Comparison of ENCODE assay signal across 12 mouse cellular contexts in genomic region chr16:16865696-16866561, GRCm38 (mm10). TPM values are rescaled to one million over a fixed set of nuclear protein-coding genes. Genes with fewer than 3 reads are reported as not detected.
DNase-seq lines count a peak whose midpoint lies in the region; ATAC-seq and TF ChIP-seq lines count a peak whose summit lies in the region.
"Had no signal": no experiment of that assay in that cellular context is flagged by ENCODE, and none has a peak within 500 bp of the region (broad histone marks: within the 10 kb centered on the region; RNA-seq: fewer than 3 reads in every experiment).

No protein-coding gene starts in this region.

- peaks cover 3% of the 10 kb centered on the region; the same call in 1 of the 2 replicates for H3K4me1 ChIP-seq in heart, postnatal 0 days (ENCODE audit: control insufficient read depth, insufficient read depth)
- H3K4me1 ChIP-seq in lung, adult 2 months (ENCODE audit: control insufficient read depth, insufficient read depth, low read length) = no peaks in the 10 kb centered on the region
- no peaks in the 10 kb centered on the region for H3K4me1 ChIP-seq in intestine, postnatal 0 days (replicated peaks; ENCODE audit: control insufficient read depth, insufficient read depth, low read length)
- H3K4me1 ChIP-seq in midbrain, postnatal 0 days (ENCODE audit: insufficient read depth, low read length) = no peaks in the 10 kb centered on the region

- WGBS in heart, postnatal 0 days = 40% methylated on average over 4 of the region's 5 CpGs
- WGBS in lung, adult 2 months = 27% methylated on average over 5 of the region's 5 CpGs
- 49% methylated on average over 4 of the region's 5 CpGs for WGBS in intestine, postnatal 0 days
- 48% methylated on average over 4 of the region's 5 CpGs for WGBS in midbrain, postnatal 0 days

- no peak for TF ChIP-seq EP300 in heart, postnatal 0 days (IDR thresholded peaks at IDR 0.05; ENCODE audit: low read depth)

- no peak for TF ChIP-seq POLR2A in lung, adult 2 months (IDR thresholded peaks at IDR 0.05; ENCODE audit: borderline replicate concordance, extremely low read depth, low read depth, low read length)

- no peak overlapping the region for H3K4me3 ChIP-seq in heart, postnatal 0 days (ENCODE audit: low read depth, low read length)
- H3K4me3 ChIP-seq in lung, adult 2 months (replicated peaks; ENCODE audit: extremely low read depth, low read depth, low read length) = no peak overlapping the region
- no peak overlapping the region for H3K4me3 ChIP-seq in layer of hippocampus, adult 2 months
- no peak overlapping the region for H3K4me3 ChIP-seq in intestine, postnatal 0 days (ENCODE audit: low read depth, low read length)
- no peak overlapping the region for H3K4me3 ChIP-seq in midbrain, postnatal 0 days (ENCODE audit: low read depth, low read length)

- H3K27me3 ChIP-seq in heart, postnatal 0 days (ENCODE audit: control insufficient read depth, insufficient read depth, low read length) = no peaks in the 10 kb centered on the region
- H3K27me3 ChIP-seq in intestine, postnatal 0 days (replicated peaks; ENCODE audit: control insufficient read depth, insufficient read depth, low read length) = no peaks in the 10 kb centered on the region
- H3K27me3 ChIP-seq in midbrain, postnatal 0 days (ENCODE audit: insufficient read depth, low read length) = no peaks in the 10 kb centered on the region

- H3K9ac ChIP-seq in heart, postnatal 0 days (replicated peaks; ENCODE audit: low read depth, low read length) = no peak overlapping the region
- H3K9ac ChIP-seq in intestine, postnatal 0 days (ENCODE audit: low read depth, low read length) = no peak overlapping the region
- H3K9ac ChIP-seq in midbrain, postnatal 0 days (replicated peaks; ENCODE audit: low read length, poor library complexity, severe bottlenecking) = no peak overlapping the region

- ATAC-seq in heart, postnatal 0 days (ENCODE audit: insufficient read depth, low read depth) = no peak
- ATAC-seq in intestine, postnatal 0 days = no peak
- no peak for ATAC-seq in midbrain, postnatal 0 days (ENCODE audit: low FRiP score)

- no peak for TF ChIP-seq CTCF in heart, postnatal 0 days (IDR thresholded peaks at IDR 0.05; ENCODE audit: low read depth)
- no peak for TF ChIP-seq CTCF in lung, adult 2 months (IDR thresholded peaks at IDR 0.05; ENCODE audit: insufficient read depth, low read length)
- no peak for TF ChIP-seq CTCF in layer of hippocampus, adult 2 months (conservative IDR thresholded peaks at IDR 0.05)
- no peak for TF ChIP-seq CTCF in intestine, postnatal 0 days (IDR thresholded peaks at IDR 0.05; ENCODE audit: low read depth)
- TF ChIP-seq CTCF in midbrain, postnatal 0 days (IDR thresholded peaks at IDR 0.05) = no peak

- H3K27ac ChIP-seq in heart, postnatal 0 days (ENCODE audit: low read depth) = peak overlapping the region; percentile 1; the same call in 1 of the 2 replicates
- no peak overlapping the region for H3K27ac ChIP-seq in layer of hippocampus, adult 2 months
- H3K27ac ChIP-seq in intestine, postnatal 0 days (ENCODE audit: low read depth, low read length) = no peak overlapping the region
- no peak overlapping the region for H3K27ac ChIP-seq in midbrain, postnatal 0 days (ENCODE audit: low read depth, low read length)

- H3K9me3 ChIP-seq in heart, postnatal 0 days (replicated peaks; ENCODE audit: control insufficient read depth, low read length) = no peaks in the 10 kb centered on the region
- no peaks in the 10 kb centered on the region for H3K9me3 ChIP-seq in intestine, postnatal 0 days (ENCODE audit: control insufficient read depth)
- no peaks in the 10 kb centered on the region for H3K9me3 ChIP-seq in midbrain, postnatal 0 days (ENCODE audit: low read length)

- H3K4me2 ChIP-seq in heart, postnatal 0 days (ENCODE audit: low read depth, low read length) = no peak overlapping the region
- H3K4me2 ChIP-seq in intestine, postnatal 0 days (replicated peaks; ENCODE audit: low read depth) = no peak overlapping the region
- no peak overlapping the region for H3K4me2 ChIP-seq in midbrain, postnatal 0 days (ENCODE audit: low read depth, low read length, poor library complexity, severe bottlenecking)

- DNase-seq in 3T3-L1 (ENCODE audit: low read depth, low spot score) (peak; percentile 70), NIH3T3 (ENCODE audit: low read depth) (peak; percentile 11), MN1 (ENCODE audit: low spot score) (no peak)
- no peak for DNase-seq in heart, postnatal 0 days (ENCODE audit: low spot score)
- peak; percentile 53 for DNase-seq in lung, adult 2 months
- no peak for DNase-seq in layer of hippocampus, adult 2 months (ENCODE audit: low spot score in 2 of 2)
- no peak for DNase-seq in midbrain, postnatal 0 days (ENCODE audit: low spot score)
- DNase-seq: gastrocnemius, postnatal 14 days; midbrain, embryonic 14.5 days had no signal

- H3K36me3 ChIP-seq in heart, postnatal 0 days (replicated peaks; ENCODE audit: control insufficient read depth, insufficient read depth, low read length) = no peaks in the 10 kb centered on the region
- H3K36me3 ChIP-seq in intestine, postnatal 0 days (ENCODE audit: control insufficient read depth, insufficient read depth) = no peaks in the 10 kb centered on the region
- H3K36me3 ChIP-seq in midbrain, postnatal 0 days (ENCODE audit: insufficient read depth, low read length) = no peaks in the 10 kb centered on the region

RNA-seq across cellular contexts. Expression of gene Igll1, which starts 2.1 kb away (rescaled TPM):
- total RNA-seq in heart, postnatal 0 days (2014; rRNA removed; ENCODE audit: low replicate concordance) = not detected in 2 replicates
- polyA plus RNA-seq in heart, postnatal 0 days (2015; fragmentation: Nextera tagmentation; extraction: Ambion mirVana) = 0.14 TPM in 1 of 2 replicates, not detected in the other
- 0.10 TPM in 1 of 2 replicates, not detected in the other for polyA plus RNA-seq in lung, adult 2 months (2012; rRNA removed)
- not detected for total RNA-seq in layer of hippocampus, adult 2 months (2021)
- 0.24 TPM in 1 of 2 replicates, not detected in the other for polyA plus RNA-seq in intestine, postnatal 0 days (2015; fragmentation: Nextera tagmentation; extraction: Ambion mirVana)
- not detected in 2 replicates for total RNA-seq in midbrain, postnatal 0 days (2014; rRNA removed)
- not detected in 2 replicates for polyA plus RNA-seq in midbrain, postnatal 0 days (2015; fragmentation: Nextera tagmentation; extraction: Ambion mirVana)
- total RNA-seq: adrenal gland, postnatal 4 days; gastrocnemius, postnatal 14 days had no signal
- polyA plus RNA-seq: midbrain, embryonic 14.5 days; spleen, adult 2 months had no signal

RNA-seq across cellular contexts. Expression of gene Top3b, which starts 4.6 kb away (rescaled TPM):
- 63.8 and 68.9 TPM in 2 replicates for total RNA-seq in heart, postnatal 0 days (2014; rRNA removed; ENCODE audit: low replicate concordance)
- 31.1 and 34.0 TPM in 2 replicates for polyA plus RNA-seq in heart, postnatal 0 days (2015; fragmentation: Nextera tagmentation; extraction: Ambion mirVana)
- polyA plus RNA-seq in lung, adult 2 months (2012; rRNA removed) = 57.2 and 74.8 TPM in 2 replicates
- 10 to 100 TPM; 69.9 to 75.5 TPM for total RNA-seq in layer of hippocampus, adult 2 months (2021)
- polyA plus RNA-seq in intestine, postnatal 0 days (2015; fragmentation: Nextera tagmentation; extraction: Ambion mirVana) = 24.3 and 25.1 TPM in 2 replicates
- total RNA-seq in midbrain, postnatal 0 days (2014; rRNA removed) = 60.1 and 81.0 TPM in 2 replicates
- polyA plus RNA-seq in midbrain, postnatal 0 days (2015; fragmentation: Nextera tagmentation; extraction: Ambion mirVana) = 60.9 and 62.7 TPM in 2 replicates

RNA-seq across cellular contexts. Expression of gene Vpreb1, which starts 4.7 kb away (rescaled TPM):
- not detected in 2 replicates for total RNA-seq in heart, postnatal 0 days (2014; rRNA removed; ENCODE audit: low replicate concordance)
- 0.44 and 1.0 TPM in 2 replicates for polyA plus RNA-seq in heart, postnatal 0 days (2015; fragmentation: Nextera tagmentation; extraction: Ambion mirVana)
- 5.9 and 7.2 TPM in 2 replicates for polyA plus RNA-seq in lung, adult 2 months (2012; rRNA removed)
- under 1 TPM; 0.49 to 0.51 TPM for total RNA-seq in layer of hippocampus, adult 2 months (2021)
- 0.73 and 1.5 TPM in 2 replicates for polyA plus RNA-seq in intestine, postnatal 0 days (2015; fragmentation: Nextera tagmentation; extraction: Ambion mirVana)
- total RNA-seq in midbrain, postnatal 0 days (2014; rRNA removed) = not detected in 2 replicates
- 0.52 TPM in 1 of 2 replicates, not detected in the other for polyA plus RNA-seq in midbrain, postnatal 0 days (2015; fragmentation: Nextera tagmentation; extraction: Ambion mirVana)
- total RNA-seq: gastrocnemius, postnatal 14 days had no signal

RNA-seq across cellular contexts. Expression of gene Ppm1f, which starts 30.3 kb away (rescaled TPM):
- total RNA-seq in heart, postnatal 0 days (2014; rRNA removed; ENCODE audit: low replicate concordance) = 26.6 and 40.4 TPM in 2 replicates
- polyA plus RNA-seq in heart, postnatal 0 days (2015; fragmentation: Nextera tagmentation; extraction: Ambion mirVana) = 14.7 and 16.4 TPM in 2 replicates
- polyA plus RNA-seq in lung, adult 2 months (2012; rRNA removed) = 40.4 and 46.2 TPM in 2 replicates
- total RNA-seq in layer of hippocampus, adult 2 months (2021) = 10 to 100 TPM; 45.5 to 51.4 TPM
- 4.7 and 4.8 TPM in 2 replicates for polyA plus RNA-seq in intestine, postnatal 0 days (2015; fragmentation: Nextera tagmentation; extraction: Ambion mirVana)
- 30.0 and 33.0 TPM in 2 replicates for total RNA-seq in midbrain, postnatal 0 days (2014; rRNA removed)
- polyA plus RNA-seq in midbrain, postnatal 0 days (2015; fragmentation: Nextera tagmentation; extraction: Ambion mirVana) = 12.4 and 13.7 TPM in 2 replicates

RNA-seq across cellular contexts. Expression of gene Spag6l, which starts 36.7 kb away (rescaled TPM):
- total RNA-seq in heart, postnatal 0 days (2014; rRNA removed; ENCODE audit: low replicate concordance) = 0.77 TPM in 1 of 2 replicates, not detected in the other
- 0.11 and 0.34 TPM in 2 replicates for polyA plus RNA-seq in heart, postnatal 0 days (2015; fragmentation: Nextera tagmentation; extraction: Ambion mirVana)
- 5.7 and 5.8 TPM in 2 replicates for polyA plus RNA-seq in lung, adult 2 months (2012; rRNA removed)
- total RNA-seq in layer of hippocampus, adult 2 months (2021) = 10 to 100 TPM in 1 of 2 experiments, 1 to 10 TPM in 1; 9.9 to 10.0 TPM
- 0.12 and 0.21 TPM in 2 replicates for polyA plus RNA-seq in intestine, postnatal 0 days (2015; fragmentation: Nextera tagmentation; extraction: Ambion mirVana)
- total RNA-seq in midbrain, postnatal 0 days (2014; rRNA removed) = 30.6 and 34.9 TPM in 2 replicates
- 22.2 and 23.7 TPM in 2 replicates for polyA plus RNA-seq in midbrain, postnatal 0 days (2015; fragmentation: Nextera tagmentation; extraction: Ambion mirVana)
- total RNA-seq: gastrocnemius, postnatal 14 days had no signal
- polyA plus RNA-seq: spleen, adult 2 months had no signal

Comparison
In these comparisons a context has a peak if more than half of its experiments do, and no peak if none do; other contexts are left out.
1. DNase-seq: peak in 3T3-L1 (single experiment), NIH3T3 (single experiment) and lung, adult 2 months (single experiment); none in heart, postnatal 0 days (single experiment), layer of hippocampus, adult 2 months (0 of 2), MN1 (single experiment) and midbrain, postnatal 0 days (single experiment).